Mouse (Mus musculus): ENCODE measurements around the gene Adam17. TPM values are rescaled to one million over a fixed set of nuclear protein-coding genes. Genes with fewer than 3 reads are reported as not detected.

The Adam17 gene
- polyA plus RNA-seq, 1 experiment from 2014 or later: 31.0 TPM

- Histone ChIP-seq H3K4me1 (ENCODE audit: control insufficient read depth, insufficient read depth, low read length) (peaks cover 20% of the 10 kb centered on the region), H3K27me3 (ENCODE audit: control insufficient read depth, insufficient read depth, low read length) (no peaks in the 10 kb centered on the region), H3K4me2 (ENCODE audit: low read depth, low read length) (peak within 1 kb of the TSS; percentile 91), H3K4me3 (ENCODE audit: low read length) (peak within 1 kb of the TSS; percentile 78), H3K36me3 (ENCODE audit: control insufficient read depth, insufficient read depth) (peaks cover under 1% of the 10 kb centered on the region; the same call in 1 of the 2 replicates), H3K9me3 (replicated peaks; ENCODE audit: control insufficient read depth, low read length) (no peaks in the 10 kb centered on the region), H3K9ac (ENCODE audit: low read length) (peak within 1 kb of the TSS; percentile 91), H3K27ac (ENCODE audit: low read length) (peak within 1 kb of the TSS; percentile 81)
- ATAC-seq (replicated peaks; ENCODE audit: extremely low read depth, insufficient read depth, low FRiP score): peak; percentile 96
- 0% methylated on average over 28 of the region's 28 CpGs for WGBS
Measured at GRCm38 (mm10) chr12:21286243-21286622, 87.2 kb downstream of the Adam17 start, which contains the start of gene Itgb1bp1. TSS of gene Itgb1bp1 (minus strand) at chr12:21286284.

- Histone ChIP-seq H3K9me3 (replicated peaks; ENCODE audit: control insufficient read depth, low read length) (no peaks in the 10 kb centered on the region), H3K9ac (ENCODE audit: low read length) (peak overlapping the region; percentile 91), H3K27ac (ENCODE audit: low read length) (peak overlapping the region; percentile 76), H3K36me3 (ENCODE audit: control insufficient read depth, insufficient read depth) (no peaks in the 10 kb centered on the region), H3K4me2 (ENCODE audit: low read depth, low read length) (peak overlapping the region; percentile 91), H3K4me1 (ENCODE audit: control insufficient read depth, insufficient read depth, low read length) (peaks cover 20% of the 10 kb centered on the region), H3K4me3 (ENCODE audit: low read length) (peak overlapping the region; percentile 78), H3K27me3 (ENCODE audit: control insufficient read depth, insufficient read depth, low read length) (no peaks in the 10 kb centered on the region)
- ATAC-seq (replicated peaks; ENCODE audit: extremely low read depth, insufficient read depth, low FRiP score): peak; percentile 80
- under 1% methylated on average over 47 of the region's 47 CpGs for WGBS
Measured at GRCm38 (mm10) chr12:21285508-21286242, 87.8 kb downstream of the Adam17 start.

DNA sequence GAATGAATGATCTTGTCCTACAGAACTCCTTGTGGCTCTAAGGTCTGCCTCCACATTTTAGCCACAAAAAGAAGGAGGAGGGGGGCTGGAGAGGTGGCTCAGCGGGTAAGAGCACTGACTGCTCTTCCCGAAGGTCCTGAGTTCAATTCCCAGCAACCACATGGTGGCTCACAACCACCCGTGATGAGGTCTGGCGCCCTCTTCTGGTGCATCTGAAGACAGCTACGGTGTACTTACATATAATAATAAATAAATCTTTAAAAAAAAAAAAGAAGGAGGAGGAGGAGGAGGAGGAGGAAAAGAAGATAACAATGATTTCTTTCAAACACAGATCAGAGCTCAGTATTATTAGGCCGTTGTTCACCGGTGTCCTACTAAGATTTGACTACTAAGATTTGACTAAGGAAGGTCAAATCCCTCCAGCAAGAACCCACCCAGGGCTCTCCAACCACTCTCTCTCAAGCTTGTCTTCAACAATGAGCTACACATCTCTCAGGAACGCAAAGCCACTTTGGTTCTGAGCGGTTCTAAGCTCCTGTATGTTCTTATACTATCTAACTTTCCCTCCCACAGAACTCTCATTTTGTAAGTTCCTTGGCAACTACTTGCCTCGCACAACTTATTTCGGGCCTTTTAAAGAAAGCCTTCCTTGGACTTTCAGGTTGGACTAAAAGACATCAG, 88.5 kb downstream of the Adam17 start, which contains the start of gene Cpsf3:
TSS of gene Cpsf3 (plus strand) at position 631 of the 681 bp plus-strand sequence.
- peak within 1 kb of the TSS; percentile 78 for H3K4me3 ChIP-seq (ENCODE audit: low read length)
- WGBS: 51% methylated on average over 11 of the region's 11 CpGs

DNA sequence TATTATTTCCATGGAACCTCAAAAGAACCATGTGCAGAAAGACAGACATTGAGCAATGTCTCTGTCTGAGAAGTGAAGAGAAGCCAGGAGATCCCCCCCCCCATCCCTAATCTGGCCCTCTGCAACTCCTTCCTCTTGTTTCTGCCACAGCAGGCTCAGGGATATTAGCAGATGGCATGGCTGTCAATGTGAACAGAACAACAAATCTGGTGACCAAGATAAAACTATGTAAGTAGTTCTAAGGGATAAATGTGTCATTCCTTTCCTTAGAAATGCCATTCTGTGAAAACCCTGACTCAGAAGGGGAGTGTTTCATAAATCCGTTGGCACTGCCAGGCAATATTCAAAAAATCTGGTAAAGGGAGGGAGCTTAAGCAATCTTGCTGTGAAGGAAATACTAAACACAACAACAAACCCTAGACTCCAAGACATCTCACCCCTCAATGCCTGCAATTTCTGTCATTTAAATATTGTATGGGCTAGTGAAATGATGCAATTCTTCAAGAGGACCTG, 96.0 kb downstream of the Adam17 start:
- no peak overlapping the region for H3K27ac ChIP-seq (ENCODE audit: low read length)
- WGBS: 82% methylated on average over 1 of the region's 1 CpGs
- H3K4me3 ChIP-seq (ENCODE audit: low read length): no peak overlapping the region
- no peak overlapping the region for H3K4me2 ChIP-seq (ENCODE audit: low read depth, low read length)
- no peak for ATAC-seq (replicated peaks; ENCODE audit: extremely low read depth, insufficient read depth, low FRiP score)
- H3K27me3 ChIP-seq (ENCODE audit: control insufficient read depth, insufficient read depth, low read length): no peaks in the 10 kb centered on the region
- H3K4me1 ChIP-seq (ENCODE audit: control insufficient read depth, insufficient read depth, low read length): no peaks in the 10 kb centered on the region
- H3K9ac ChIP-seq (ENCODE audit: low read length): no peak overlapping the region
- H3K36me3 ChIP-seq (ENCODE audit: control insufficient read depth, insufficient read depth): peaks cover 6% of the 10 kb centered on the region
- H3K9me3 ChIP-seq (replicated peaks; ENCODE audit: control insufficient read depth, low read length): no peaks in the 10 kb centered on the region

More for the DNA sequence above, 88.5 kb downstream of the Adam17 start, which contains the start of gene Cpsf3:
- H3K27ac ChIP-seq (ENCODE audit: low read length): peak within 1 kb of the TSS; percentile 81
- H3K4me1 ChIP-seq (ENCODE audit: control insufficient read depth, insufficient read depth, low read length): peaks cover 20% of the 10 kb centered on the region
- no peaks in the 10 kb centered on the region for H3K36me3 ChIP-seq (ENCODE audit: control insufficient read depth, insufficient read depth)
- no peaks in the 10 kb centered on the region for H3K27me3 ChIP-seq (ENCODE audit: control insufficient read depth, insufficient read depth, low read length)
- no peak for ATAC-seq (replicated peaks; ENCODE audit: extremely low read depth, insufficient read depth, low FRiP score)
- H3K9ac ChIP-seq (ENCODE audit: low read length): peak within 1 kb of the TSS; percentile 91
- peak within 1 kb of the TSS; percentile 91 for H3K4me2 ChIP-seq (ENCODE audit: low read depth, low read length)
- no peaks in the 10 kb centered on the region for H3K9me3 ChIP-seq (replicated peaks; ENCODE audit: control insufficient read depth, low read length)

DNA sequence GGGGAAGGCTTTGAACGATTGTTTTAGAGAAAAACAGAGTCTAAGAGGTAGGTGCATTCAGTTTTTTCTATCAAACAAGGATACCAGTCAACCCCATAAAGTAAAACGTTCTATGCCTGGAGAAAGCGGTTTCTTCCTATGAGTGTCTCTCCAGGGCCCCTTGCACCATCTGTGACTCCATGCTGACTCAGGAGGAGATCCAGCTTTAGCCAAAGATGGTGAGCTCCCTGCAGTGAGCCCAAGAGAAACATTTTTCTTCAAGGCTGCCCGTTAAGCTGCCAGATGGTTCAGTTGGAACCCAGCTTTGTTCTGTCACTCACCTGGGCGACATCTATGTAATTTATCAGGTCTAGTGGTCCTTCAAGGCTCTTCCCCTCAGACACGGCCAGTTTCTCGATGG, 99.0 kb downstream of the Adam17 start:
- no peak overlapping the region for H3K9ac ChIP-seq (ENCODE audit: low read length)
- no peak overlapping the region for H3K27ac ChIP-seq (ENCODE audit: low read length)
- WGBS: 75% methylated on average over 7 of the region's 7 CpGs
- H3K9me3 ChIP-seq (replicated peaks; ENCODE audit: control insufficient read depth, low read length): no peaks in the 10 kb centered on the region
- no peaks in the 10 kb centered on the region for H3K27me3 ChIP-seq (ENCODE audit: control insufficient read depth, insufficient read depth, low read length)
- peaks cover 28% of the 10 kb centered on the region for H3K36me3 ChIP-seq (ENCODE audit: control insufficient read depth, insufficient read depth)
- H3K4me3 ChIP-seq (ENCODE audit: low read length): no peak overlapping the region
- H3K4me2 ChIP-seq (ENCODE audit: low read depth, low read length): no peak overlapping the region
- H3K4me1 ChIP-seq (ENCODE audit: control insufficient read depth, insufficient read depth, low read length): no peaks in the 10 kb centered on the region
- ATAC-seq (replicated peaks; ENCODE audit: extremely low read depth, insufficient read depth, low FRiP score): no peak

Other genes with a start within 250 kb of the Adam17 start
- gene Cpsf3, start 88.2 kb downstream of the Adam17 start, polyA plus RNA-seq (2015; fragmentation: Nextera tagmentation; extraction: Ambion mirVana): 70.9 and 77.0 TPM in 2 replicates
- 38.7 and 38.8 TPM in 2 replicates for gene Itgb1bp1, start 87.3 kb downstream of the Adam17 start, polyA plus RNA-seq (2015; fragmentation: Nextera tagmentation; extraction: Ambion mirVana)
- gene Iah1, start 57.2 kb downstream of the Adam17 start, polyA plus RNA-seq (2015; fragmentation: Nextera tagmentation; extraction: Ambion mirVana): 42.2 and 46.5 TPM in 2 replicates
- 356 and 357 TPM in 2 replicates for gene Ywhaq, start 44.0 kb upstream of the Adam17 start, polyA plus RNA-seq (2015; fragmentation: Nextera tagmentation; extraction: Ambion mirVana)